Mouse (Mus musculus) left cerebral cortex, adult 9 months (tissue): ENCODE measurements around the gene Pkp4.

Experiments
- DNase-seq, 2 experiments: peaks; one replicate each; pipeline ENCODE4 v3.0.0; 2022; ENCODE audit warnings: low spot score in 2 of 2

The Pkp4 gene

GRCm38 (mm10) chr2:59184107-59185064, 23.7 kb downstream of the Pkp4 start:
- no peak for DNase-seq

GRCm38 (mm10) chr2:59186122-59186521, 25.5 kb downstream of the Pkp4 start:
- no peak for DNase-seq

GRCm38 (mm10) chr2:59186966-59187365, 26.3 kb downstream of the Pkp4 start:
- no peak for DNase-seq

GRCm38 (mm10) chr2:59188306-59188705, 27.7 kb downstream of the Pkp4 start:
- no peak for DNase-seq

- no peak for DNase-seq
Measured at GRCm38 (mm10) chr2:59189661-59190185, 29.1 kb downstream of the Pkp4 start.

- no peak for DNase-seq
Measured at GRCm38 (mm10) chr2:59190186-59190585, 29.5 kb downstream of the Pkp4 start.

- DNase-seq, result no peak
Measured at GRCm38 (mm10) chr2:59191466-59191865, 30.8 kb downstream of the Pkp4 start.

GRCm38 (mm10) chr2:59193117-59193516, 32.5 kb downstream of the Pkp4 start:
- no peak for DNase-seq

- DNase-seq, result no peak
Measured at GRCm38 (mm10) chr2:59197156-59197555, 36.5 kb downstream of the Pkp4 start.

GRCm38 (mm10) chr2:59199476-59199976, 38.9 kb downstream of the Pkp4 start:
- no peak for DNase-seq

- DNase-seq, result no peak
Measured at GRCm38 (mm10) chr2:59200511-59200910, 39.9 kb downstream of the Pkp4 start.

- no peak for DNase-seq
Measured at GRCm38 (mm10) chr2:59202930-59203329, 42.3 kb downstream of the Pkp4 start.

- no peak for DNase-seq
Measured at GRCm38 (mm10) chr2:59203627-59204425, 43.2 kb downstream of the Pkp4 start.

GRCm38 (mm10) chr2:59205092-59205491, 44.4 kb downstream of the Pkp4 start:
- peak in 1 of 2 experiments; percentile 49 for DNase-seq

- DNase-seq, result no peak
Measured at GRCm38 (mm10) chr2:59206190-59206589, 45.5 kb downstream of the Pkp4 start.

- no peak for DNase-seq
Measured at GRCm38 (mm10) chr2:59207240-59207639, 46.6 kb downstream of the Pkp4 start.

GRCm38 (mm10) chr2:59207725-59208124, 47.1 kb downstream of the Pkp4 start:
- no peak for DNase-seq

GRCm38 (mm10) chr2:59208276-59208675, 47.6 kb downstream of the Pkp4 start:
- DNase-seq, result no peak

GRCm38 (mm10) chr2:59211051-59211450, 50.4 kb downstream of the Pkp4 start:
- no peak for DNase-seq

GRCm38 (mm10) chr2:59212430-59212829, 51.8 kb downstream of the Pkp4 start:
- no peak for DNase-seq

- DNase-seq, result no peak
Measured at GRCm38 (mm10) chr2:59212846-59213245, 52.2 kb downstream of the Pkp4 start.

GRCm38 (mm10) chr2:59217931-59218330, 57.3 kb downstream of the Pkp4 start:
- DNase-seq, result no peak
